Mouse (Mus musculus): ENCODE data around the gene Ergic1. TPM values are rescaled to one million over a fixed set of nuclear protein-coding genes. Genes with fewer than 3 reads are reported as not detected.

Gene Ergic1
- polyA plus RNA-seq, 1 experiment from 2014 or later: 134 TPM

DNA sequence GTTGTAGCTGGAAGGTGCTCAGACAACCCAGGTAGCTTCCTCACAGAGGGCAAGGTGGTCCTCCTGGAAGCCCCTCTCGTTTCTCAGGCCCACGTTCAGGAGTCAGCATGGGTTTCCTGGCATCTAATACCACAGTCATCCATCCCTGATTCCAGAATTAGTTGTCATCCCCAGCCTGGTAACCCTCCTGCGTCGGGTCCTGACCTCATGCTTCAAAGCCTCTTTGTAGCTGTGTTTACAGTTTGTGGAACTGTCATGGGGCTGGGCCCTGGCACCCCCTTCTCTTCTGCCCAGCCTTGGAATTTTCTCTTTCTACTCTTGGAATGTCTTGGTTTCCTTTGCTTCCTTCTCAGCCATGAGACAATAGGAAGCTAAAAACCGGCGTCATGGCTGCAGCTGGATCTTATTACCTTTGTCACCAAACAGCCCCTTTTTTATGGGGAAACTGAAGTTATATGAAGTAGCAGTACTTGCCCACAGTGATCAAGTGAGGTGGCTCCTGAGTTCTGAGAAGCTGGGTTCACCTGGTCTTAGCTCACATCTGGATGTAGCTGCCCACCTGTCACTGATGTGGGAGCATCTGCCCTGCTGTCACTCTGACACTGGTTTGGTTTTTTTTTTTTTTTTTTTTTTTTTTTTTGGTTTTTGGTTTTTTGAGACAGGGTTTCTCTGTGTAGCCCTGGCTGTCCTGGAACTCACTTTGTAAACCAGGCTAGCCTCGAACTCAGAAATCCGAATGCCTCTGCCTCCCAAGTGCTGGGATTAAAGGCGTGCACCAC lies 53.6 kb downstream of the Ergic1 start:
- no peak overlapping the region for H3K9ac ChIP-seq (ENCODE audit: low read length)
- H3K4me3 ChIP-seq (ENCODE audit: low read depth, low read length): no peak overlapping the region
- H3K36me3 ChIP-seq (ENCODE audit: control insufficient read depth, insufficient read depth, low read length): peaks cover 66% of the 10 kb centered on the region
- H3K4me1 ChIP-seq (ENCODE audit: control insufficient read depth, insufficient read depth, low read length): no peaks in the 10 kb centered on the region
- H3K27ac ChIP-seq (ENCODE audit: low read depth, low read length): no peak overlapping the region
- no peaks in the 10 kb centered on the region for H3K9me3 ChIP-seq (replicated peaks; ENCODE audit: control insufficient read depth, low read length)
- no peak for ATAC-seq
- DNase-seq (ENCODE audit: low spot score): no peak
- H3K27me3 ChIP-seq (replicated peaks; ENCODE audit: control insufficient read depth, insufficient read depth, low read length): no peaks in the 10 kb centered on the region
- 90% methylated on average over 9 of the region's 9 CpGs for WGBS
- no peak overlapping the region for H3K4me2 ChIP-seq (ENCODE audit: low read length)

DNA sequence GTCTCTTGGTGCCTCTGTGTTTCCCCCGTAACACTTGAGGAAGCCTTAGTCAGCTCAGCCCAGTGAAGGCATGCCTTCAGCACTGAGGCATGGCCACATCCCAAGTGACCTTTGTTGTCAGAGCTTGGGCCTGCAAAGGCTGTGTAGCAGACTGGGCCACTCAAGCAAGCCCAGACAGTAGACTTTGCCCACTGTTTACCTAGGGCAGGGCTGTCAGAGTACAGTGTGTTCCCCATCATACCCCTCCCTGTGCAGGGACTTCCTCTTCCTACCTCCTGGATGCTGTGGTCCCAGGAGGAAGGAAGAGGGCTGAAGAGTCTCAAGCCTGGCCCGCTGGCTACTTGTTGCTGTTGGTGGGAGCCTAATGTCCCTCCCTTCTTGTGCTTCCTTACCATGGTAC lies 55.4 kb downstream of the Ergic1 start:
- Histone ChIP-seq H3K9ac (ENCODE audit: low read length) (no peak overlapping the region), H3K27ac (ENCODE audit: low read depth, low read length) (no peak overlapping the region), H3K9me3 (replicated peaks; ENCODE audit: control insufficient read depth, low read length) (no peaks in the 10 kb centered on the region), H3K36me3 (ENCODE audit: control insufficient read depth, insufficient read depth, low read length) (peaks cover 61% of the 10 kb centered on the region), H3K4me2 (ENCODE audit: low read length) (no peak overlapping the region), H3K27me3 (replicated peaks; ENCODE audit: control insufficient read depth, insufficient read depth, low read length) (no peaks in the 10 kb centered on the region), H3K4me1 (ENCODE audit: control insufficient read depth, insufficient read depth, low read length) (no peaks in the 10 kb centered on the region), H3K4me3 (ENCODE audit: low read depth, low read length) (no peak overlapping the region)
- 94% methylated on average over 2 of the region's 2 CpGs for WGBS
- DNase-seq (ENCODE audit: low spot score) (no peak), ATAC-seq (no peak)

DNA sequence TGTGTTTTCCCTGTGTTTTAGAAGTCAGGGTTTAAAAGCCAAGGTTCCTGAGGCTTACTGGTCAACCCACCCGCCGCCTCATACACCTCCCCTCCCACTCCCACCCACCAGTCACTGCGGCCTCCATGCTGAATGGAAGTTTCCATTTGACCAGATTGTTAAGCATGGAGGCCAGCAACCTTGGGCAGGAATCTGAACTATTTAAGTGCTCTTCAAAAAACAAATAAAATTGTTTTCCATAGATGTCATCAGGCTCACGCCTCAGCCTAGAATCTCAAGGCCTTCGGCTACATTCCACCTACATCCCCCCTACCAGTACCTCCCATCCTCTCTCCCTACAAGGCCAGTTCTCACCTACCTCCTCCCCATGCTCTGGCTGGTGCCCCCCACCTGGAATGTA lies 57.2 kb downstream of the Ergic1 start:
- Histone ChIP-seq H3K4me3 (ENCODE audit: low read depth, low read length) (no peak overlapping the region), H3K4me2 (ENCODE audit: low read length) (no peak overlapping the region), H3K9me3 (replicated peaks; ENCODE audit: control insufficient read depth, low read length) (no peaks in the 10 kb centered on the region), H3K4me1 (ENCODE audit: control insufficient read depth, insufficient read depth, low read length) (no peaks in the 10 kb centered on the region), H3K36me3 (ENCODE audit: control insufficient read depth, insufficient read depth, low read length) (peaks cover 63% of the 10 kb centered on the region), H3K9ac (ENCODE audit: low read length) (no peak overlapping the region), H3K27me3 (replicated peaks; ENCODE audit: control insufficient read depth, insufficient read depth, low read length) (no peaks in the 10 kb centered on the region), H3K27ac (ENCODE audit: low read depth, low read length) (no peak overlapping the region)
- ATAC-seq (no peak), DNase-seq (ENCODE audit: low spot score) (no peak)
- WGBS: 88% methylated on average over 5 of the region's 5 CpGs

DNA sequence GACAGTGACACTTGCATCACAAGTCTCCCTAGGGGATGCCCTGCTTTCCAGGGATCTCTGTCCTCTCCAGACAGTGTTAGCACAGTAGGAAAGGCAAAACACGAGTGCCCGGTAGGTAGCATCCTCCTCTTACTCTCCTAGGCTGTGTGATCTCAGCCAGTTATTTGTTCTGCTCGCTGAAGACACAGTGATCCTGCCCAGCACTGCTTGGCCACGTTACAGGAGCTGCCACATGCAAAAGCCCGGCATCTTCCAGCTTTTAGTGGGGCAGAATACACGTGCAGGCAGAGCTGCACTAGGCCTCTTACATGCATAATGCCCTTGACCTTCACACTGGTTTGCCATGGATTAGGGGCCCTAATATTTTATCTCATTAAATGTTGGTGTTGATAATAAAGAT lies 58.3 kb downstream of the Ergic1 start:
- peaks cover 65% of the 10 kb centered on the region for H3K36me3 ChIP-seq (ENCODE audit: control insufficient read depth, insufficient read depth, low read length)
- no peak for ATAC-seq
- no peaks in the 10 kb centered on the region for H3K27me3 ChIP-seq (replicated peaks; ENCODE audit: control insufficient read depth, insufficient read depth, low read length)
- no peak overlapping the region for H3K4me2 ChIP-seq (ENCODE audit: low read length)
- no peaks in the 10 kb centered on the region for H3K4me1 ChIP-seq (ENCODE audit: control insufficient read depth, insufficient read depth, low read length)
- 84% methylated on average over 6 of the region's 6 CpGs for WGBS
- no peak overlapping the region for H3K27ac ChIP-seq (ENCODE audit: low read depth, low read length)
- no peak for DNase-seq (ENCODE audit: low spot score)
- H3K9ac ChIP-seq (ENCODE audit: low read length): no peak overlapping the region
- H3K9me3 ChIP-seq (replicated peaks; ENCODE audit: control insufficient read depth, low read length): no peaks in the 10 kb centered on the region
- H3K4me3 ChIP-seq (ENCODE audit: low read depth, low read length): no peak overlapping the region

DNA sequence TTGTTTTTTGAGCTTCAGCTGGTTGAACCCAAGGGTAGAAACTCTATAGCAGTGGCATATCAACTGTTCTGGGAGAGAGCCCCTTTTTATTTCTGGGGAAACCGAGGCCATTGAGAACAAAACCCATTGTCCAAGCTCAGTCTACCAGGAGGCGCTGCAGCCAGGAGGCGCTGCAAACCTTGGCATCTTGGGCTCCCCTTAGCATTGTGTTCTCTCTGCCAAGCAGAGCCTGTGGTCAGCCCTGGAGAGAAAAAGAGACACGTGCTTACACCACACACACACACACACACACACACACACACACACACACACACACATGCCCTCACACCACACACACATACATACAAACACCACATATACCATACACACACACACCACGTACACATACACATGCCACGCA lies 59.0 kb downstream of the Ergic1 start:
- no peaks in the 10 kb centered on the region for H3K27me3 ChIP-seq (replicated peaks; ENCODE audit: control insufficient read depth, insufficient read depth, low read length)
- no peak overlapping the region for H3K4me3 ChIP-seq (ENCODE audit: low read depth, low read length)
- no peak overlapping the region for H3K27ac ChIP-seq (ENCODE audit: low read depth, low read length)
- no peaks in the 10 kb centered on the region for H3K9me3 ChIP-seq (replicated peaks; ENCODE audit: control insufficient read depth, low read length)
- peaks cover 68% of the 10 kb centered on the region for H3K36me3 ChIP-seq (ENCODE audit: control insufficient read depth, insufficient read depth, low read length)
- no peak overlapping the region for H3K9ac ChIP-seq (ENCODE audit: low read length)
- 88% methylated on average over 6 of the region's 6 CpGs for WGBS
- no peak overlapping the region for H3K4me2 ChIP-seq (ENCODE audit: low read length)
- ATAC-seq: no peak
- no peaks in the 10 kb centered on the region for H3K4me1 ChIP-seq (ENCODE audit: control insufficient read depth, insufficient read depth, low read length)
- DNase-seq (ENCODE audit: low spot score): no peak

DNA sequence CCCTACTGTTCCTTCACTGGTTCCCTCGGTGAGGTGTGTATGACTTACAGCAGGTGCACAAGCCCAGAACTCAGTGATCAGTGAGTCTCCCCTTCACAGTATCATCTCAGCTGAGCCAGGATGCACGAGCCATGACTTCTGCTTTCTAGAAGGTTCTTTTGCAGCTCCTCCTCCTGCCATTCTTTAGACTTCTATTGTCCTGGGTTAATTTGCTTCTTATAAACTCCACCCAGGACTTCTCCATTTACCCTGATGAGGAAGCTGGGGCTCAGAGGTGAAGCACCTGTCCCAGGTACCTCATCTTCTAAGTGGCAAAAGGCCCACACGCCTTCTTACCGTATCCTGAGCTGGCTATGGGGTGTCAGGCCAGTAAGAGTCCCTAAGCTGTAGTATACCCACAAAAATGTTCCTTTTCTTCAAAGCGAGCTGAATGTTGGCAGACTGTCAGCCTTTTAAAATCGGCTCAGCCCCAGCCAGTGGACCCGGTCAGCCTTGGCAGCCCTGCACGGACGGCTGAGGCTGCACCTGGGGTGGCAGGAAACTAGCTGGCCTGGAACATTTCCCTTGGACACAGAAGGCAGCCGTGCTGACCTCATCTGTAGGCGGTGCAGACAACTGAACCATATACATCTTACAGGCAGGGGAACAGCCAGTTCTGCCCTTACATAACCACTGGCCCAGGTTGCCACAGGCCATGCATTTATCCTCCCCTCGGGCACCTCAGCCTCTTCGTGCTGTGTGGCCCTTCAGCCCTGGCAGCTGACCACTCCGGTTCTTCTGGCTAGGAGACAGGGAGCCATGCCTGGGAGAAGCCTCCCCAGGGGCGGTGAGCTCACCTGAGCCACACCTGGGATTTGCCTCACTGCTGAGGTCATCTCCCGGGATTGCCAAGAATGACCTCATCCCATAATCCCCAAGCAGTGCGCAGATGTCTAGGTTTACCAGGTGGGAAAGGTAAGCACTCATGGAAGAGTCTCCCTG lies 59.8 kb downstream of the Ergic1 start:
- Histone ChIP-seq H3K36me3 (ENCODE audit: control insufficient read depth, insufficient read depth, low read length) (peaks cover 74% of the 10 kb centered on the region), H3K27me3 (replicated peaks; ENCODE audit: control insufficient read depth, insufficient read depth, low read length) (no peaks in the 10 kb centered on the region), H3K9me3 (replicated peaks; ENCODE audit: control insufficient read depth, low read length) (no peaks in the 10 kb centered on the region), H3K27ac (ENCODE audit: low read depth, low read length) (no peak overlapping the region), H3K4me3 (ENCODE audit: low read depth, low read length) (no peak overlapping the region), H3K9ac (ENCODE audit: low read length) (no peak overlapping the region), H3K4me2 (ENCODE audit: low read length) (no peak overlapping the region), H3K4me1 (ENCODE audit: control insufficient read depth, insufficient read depth, low read length) (no peaks in the 10 kb centered on the region)
- WGBS: 86% methylated on average over 17 of the region's 17 CpGs
- DNase-seq (ENCODE audit: low spot score) (no peak), ATAC-seq (no peak)

DNA sequence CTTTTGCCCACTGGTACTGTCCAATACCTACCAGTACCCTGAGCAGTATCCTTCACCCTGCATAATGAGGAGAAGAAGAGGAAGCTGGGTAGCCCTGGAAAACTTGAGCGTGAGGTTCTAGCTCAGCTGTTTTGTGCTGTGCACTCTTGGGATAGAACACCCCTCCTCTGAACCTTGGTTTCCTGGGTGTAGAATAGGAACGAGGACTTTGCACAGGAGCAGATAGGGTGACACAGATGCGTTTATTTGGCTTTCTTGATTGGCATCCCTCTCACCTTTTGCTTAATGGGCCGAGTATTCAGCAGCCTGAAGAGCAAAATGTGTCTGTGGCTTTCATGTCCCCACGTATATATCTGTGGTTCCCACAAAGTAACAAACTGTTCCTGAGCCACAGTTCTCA lies 60.6 kb downstream of the Ergic1 start:
- no peak overlapping the region for H3K4me2 ChIP-seq (ENCODE audit: low read length)
- no peak overlapping the region for H3K4me3 ChIP-seq (ENCODE audit: low read depth, low read length)
- no peaks in the 10 kb centered on the region for H3K9me3 ChIP-seq (replicated peaks; ENCODE audit: control insufficient read depth, low read length)
- ATAC-seq (no peak), DNase-seq (ENCODE audit: low spot score) (no peak)
- no peak overlapping the region for H3K27ac ChIP-seq (ENCODE audit: low read depth, low read length)
- WGBS: 83% methylated on average over 5 of the region's 5 CpGs
- no peak overlapping the region for H3K9ac ChIP-seq (ENCODE audit: low read length)
- H3K27me3 ChIP-seq (replicated peaks; ENCODE audit: control insufficient read depth, insufficient read depth, low read length): no peaks in the 10 kb centered on the region
- peaks cover 74% of the 10 kb centered on the region for H3K36me3 ChIP-seq (ENCODE audit: control insufficient read depth, insufficient read depth, low read length)
- H3K4me1 ChIP-seq (ENCODE audit: control insufficient read depth, insufficient read depth, low read length): no peaks in the 10 kb centered on the region

DNA sequence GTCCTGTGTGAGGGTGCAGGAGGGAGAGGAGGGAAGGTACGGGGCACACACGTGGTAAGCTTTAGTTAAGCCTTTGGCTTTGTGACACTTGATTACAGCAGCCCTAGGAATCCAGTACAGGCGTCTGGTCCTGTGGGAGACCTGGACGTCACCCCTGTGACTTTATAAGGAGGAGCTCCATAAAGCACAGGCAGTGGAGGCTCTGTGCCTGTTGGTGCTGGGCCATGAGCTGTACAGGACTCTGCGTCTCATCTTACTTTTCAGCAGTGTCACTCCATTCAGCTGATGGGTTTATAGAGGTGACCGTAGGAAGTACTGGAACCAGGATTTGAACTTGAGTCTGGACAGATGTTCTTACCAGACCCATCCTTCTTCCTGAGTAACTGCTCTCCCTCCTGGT lies 62.7 kb downstream of the Ergic1 start:
- Histone ChIP-seq H3K9me3 (replicated peaks; ENCODE audit: control insufficient read depth, low read length) (no peaks in the 10 kb centered on the region), H3K4me3 (ENCODE audit: low read depth, low read length) (no peak overlapping the region), H3K9ac (ENCODE audit: low read length) (no peak overlapping the region), H3K27me3 (replicated peaks; ENCODE audit: control insufficient read depth, insufficient read depth, low read length) (no peaks in the 10 kb centered on the region), H3K27ac (ENCODE audit: low read depth, low read length) (no peak overlapping the region), H3K4me1 (ENCODE audit: control insufficient read depth, insufficient read depth, low read length) (no peaks in the 10 kb centered on the region), H3K36me3 (ENCODE audit: control insufficient read depth, insufficient read depth, low read length) (peaks cover 78% of the 10 kb centered on the region), H3K4me2 (ENCODE audit: low read length) (no peak overlapping the region)
- WGBS: 87% methylated on average over 6 of the region's 6 CpGs
- ATAC-seq (no peak), DNase-seq (ENCODE audit: low spot score) (no peak)

DNA sequence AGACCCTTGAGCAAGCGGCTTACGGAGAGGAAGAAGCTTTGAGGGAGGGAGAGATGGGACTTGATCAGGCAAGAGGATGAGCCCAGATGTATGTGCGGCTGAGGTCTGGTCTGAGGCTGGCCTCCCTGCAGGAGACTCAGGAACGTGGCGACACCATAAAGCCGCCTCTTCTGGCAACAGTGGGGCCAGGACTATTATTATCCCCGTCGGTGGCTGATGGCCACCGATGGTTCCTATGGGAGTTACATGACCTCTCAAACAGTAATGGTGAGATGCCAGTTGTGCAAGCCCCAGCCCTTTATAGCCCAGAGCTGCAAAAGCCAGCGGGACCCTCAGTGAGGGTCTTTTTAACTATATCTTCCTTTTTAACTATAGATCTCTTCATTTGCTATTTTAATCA lies 63.7 kb downstream of the Ergic1 start:
- 93% methylated on average over 10 of the region's 10 CpGs for WGBS
- ATAC-seq: no peak
- Histone ChIP-seq H3K4me1 (ENCODE audit: control insufficient read depth, insufficient read depth, low read length) (no peaks in the 10 kb centered on the region), H3K4me3 (ENCODE audit: low read depth, low read length) (no peak overlapping the region), H3K36me3 (ENCODE audit: control insufficient read depth, insufficient read depth, low read length) (peaks cover 81% of the 10 kb centered on the region), H3K4me2 (ENCODE audit: low read length) (no peak overlapping the region), H3K9ac (ENCODE audit: low read length) (no peak overlapping the region), H3K27ac (ENCODE audit: low read depth, low read length) (no peak overlapping the region), H3K27me3 (replicated peaks; ENCODE audit: control insufficient read depth, insufficient read depth, low read length) (no peaks in the 10 kb centered on the region), H3K9me3 (replicated peaks; ENCODE audit: control insufficient read depth, low read length) (no peaks in the 10 kb centered on the region)
- DNase-seq (ENCODE audit: low spot score): no peak
